Mouse (Mus musculus): ENCODE measurements around the gene Rnf215.
A peak's percentile ranks its signal among the peaks of the same experiment; 100 is the strongest.
"Not testable (repeated sequence)": the region's sequence is repeated elsewhere in the genome, so short reads cannot be mapped to it uniquely, and the experiment has no call there.

Rnf215 gene

DNA sequence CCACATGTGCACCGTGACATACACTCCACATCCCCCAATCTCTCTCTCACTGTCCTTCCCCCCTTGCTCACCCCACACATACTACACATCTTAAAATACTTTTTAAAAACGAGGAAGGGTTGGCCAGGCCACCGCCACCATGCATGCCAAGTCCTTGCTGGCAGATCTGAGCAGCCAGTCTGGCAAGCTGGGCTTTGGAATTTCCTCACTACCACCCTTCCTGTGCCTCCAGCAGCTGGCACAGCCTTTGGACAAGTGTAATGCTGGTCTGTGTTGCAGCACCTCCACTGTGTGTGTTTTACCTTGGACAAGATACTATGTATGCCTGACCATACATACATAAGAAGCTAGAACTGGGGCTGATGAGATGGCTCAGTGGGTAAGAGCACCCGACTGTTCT lies 21.5 kb upstream of the Rnf215 start:
- DNase-seq (ENCODE audit: low spot score in 2 of 2) = no peak

DNA sequence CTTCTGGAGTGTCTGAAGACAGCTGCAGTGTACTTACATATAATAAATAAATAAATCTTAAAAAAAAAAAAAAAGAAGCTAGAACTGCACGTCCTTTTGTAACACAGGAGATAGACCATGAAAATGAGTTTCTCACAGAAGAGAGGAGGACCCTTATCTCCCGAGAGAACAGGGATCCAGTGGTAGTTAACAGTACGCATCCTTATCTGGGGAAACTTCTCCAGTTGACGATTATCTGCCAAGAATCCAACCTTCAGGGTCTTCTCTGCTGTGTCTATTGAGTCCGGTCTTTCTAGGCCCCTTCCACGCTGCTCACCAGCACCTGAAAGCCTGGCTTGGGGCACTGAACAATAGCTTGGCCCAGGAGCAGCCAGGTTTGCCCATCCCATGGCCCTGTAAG lies 21.0 kb upstream of the Rnf215 start:
- no peak for DNase-seq (ENCODE audit: low spot score in 2 of 2)

DNA sequence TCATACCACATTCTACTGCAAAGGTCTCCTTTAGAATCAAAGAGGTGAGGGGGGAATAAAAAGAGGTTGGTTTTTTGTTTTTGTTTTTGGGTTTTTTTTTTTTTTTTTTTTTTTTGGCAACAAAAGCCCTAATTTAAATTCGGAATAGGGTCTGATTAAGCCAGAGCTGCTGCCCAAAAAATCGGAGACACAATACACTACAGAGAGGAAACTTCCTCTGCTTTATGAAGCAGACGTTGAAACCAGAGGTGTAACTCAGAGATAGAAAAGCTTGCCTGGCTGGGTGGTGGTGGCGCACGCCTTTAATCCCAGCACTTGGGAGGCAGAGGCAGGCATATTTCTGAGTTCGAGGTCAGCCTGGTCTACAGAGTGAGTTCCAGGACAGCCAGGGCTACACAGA lies 20.5 kb upstream of the Rnf215 start:
- not testable (repeated sequence) for DNase-seq (ENCODE audit: low spot score in 2 of 2)

DNA sequence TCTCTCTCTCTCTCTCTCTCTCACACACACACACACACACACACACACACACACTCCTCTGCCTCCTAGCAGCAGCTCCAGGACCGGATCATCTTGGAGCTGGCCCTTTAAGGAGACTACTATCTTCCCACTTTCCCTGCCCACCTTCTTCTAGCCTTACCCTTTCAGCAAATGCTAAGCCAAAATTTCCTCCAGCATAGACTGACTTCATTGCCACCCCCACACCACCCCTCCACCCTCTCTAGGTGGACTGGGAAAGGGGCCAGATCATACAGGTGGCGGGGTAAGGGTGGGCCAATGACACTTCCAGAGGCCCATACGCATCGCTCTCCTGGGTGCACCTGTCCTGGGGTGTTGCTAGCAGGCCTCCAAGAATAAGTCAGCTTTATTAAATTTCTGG lies 19.6 kb upstream of the Rnf215 start:
- no peak for DNase-seq (ENCODE audit: low spot score in 2 of 2)

DNA sequence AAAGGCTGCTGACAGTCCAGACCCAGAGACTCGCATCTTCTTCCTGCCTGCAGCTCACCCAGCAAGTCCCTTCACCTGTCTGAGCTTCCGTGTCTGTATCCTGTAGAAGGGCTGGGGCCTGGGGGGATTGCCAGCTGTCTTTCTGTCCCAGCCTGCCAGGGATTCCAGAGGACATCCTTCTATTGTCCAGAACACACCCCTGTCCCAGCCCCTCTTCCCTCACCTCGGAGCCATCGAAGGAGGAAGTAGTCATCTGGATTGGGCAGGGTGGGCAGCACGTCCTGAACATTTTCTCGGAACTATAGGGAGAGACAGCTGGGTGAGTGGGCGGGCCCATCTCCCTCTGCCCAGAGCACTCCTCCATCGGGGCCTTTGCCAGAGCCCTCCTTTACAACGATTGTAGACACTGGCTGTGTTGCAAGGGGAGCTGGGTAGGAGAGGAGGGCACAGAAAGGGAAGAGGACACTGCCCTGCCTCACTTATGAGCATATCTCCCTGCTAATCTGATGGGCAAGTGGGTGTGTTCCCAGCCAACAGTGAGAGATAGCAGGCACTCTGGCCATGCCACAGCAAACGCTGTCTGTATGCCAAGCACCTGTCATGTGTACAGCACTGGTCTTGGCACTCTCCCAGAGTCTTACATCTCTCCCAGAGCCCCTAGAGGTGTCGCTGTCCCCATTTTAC lies 18.4 kb upstream of the Rnf215 start:
- DNase-seq (ENCODE audit: low spot score in 2 of 2) = no peak

DNA sequence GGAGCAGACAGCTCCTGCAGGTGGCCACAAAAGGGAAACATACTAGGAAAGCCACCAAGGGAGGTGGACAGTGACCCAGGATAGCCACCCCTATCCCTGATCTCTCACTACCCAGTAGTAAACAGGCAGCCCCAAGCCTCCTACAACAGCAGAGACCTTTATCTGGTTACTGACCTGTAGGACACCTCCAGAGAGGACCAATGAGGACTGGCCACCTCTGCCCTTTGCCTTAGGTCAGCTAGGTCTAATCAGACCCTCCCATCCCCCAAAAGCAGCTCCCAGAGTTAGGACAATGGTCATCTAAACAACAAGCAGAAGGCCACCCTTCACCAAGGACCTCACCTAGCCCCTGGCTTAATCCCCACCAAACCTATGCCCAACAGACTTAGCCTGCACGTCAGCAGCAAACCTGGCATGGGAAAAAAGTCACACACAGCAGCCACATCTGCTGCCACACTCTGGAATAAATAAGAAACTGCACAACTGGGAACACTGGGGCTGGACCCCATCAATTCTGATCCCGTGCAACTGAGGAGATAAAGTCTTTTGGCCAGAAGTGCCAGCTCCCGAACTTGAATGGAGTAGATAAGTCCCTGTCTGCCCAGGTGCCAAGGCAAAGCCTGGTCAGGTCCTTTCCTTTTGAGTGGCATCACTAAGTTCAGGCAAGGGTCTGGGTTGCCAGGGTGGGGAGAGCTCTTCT lies 17.5 kb upstream of the Rnf215 start:
- no peak for DNase-seq (ENCODE audit: low spot score in 2 of 2)

DNA sequence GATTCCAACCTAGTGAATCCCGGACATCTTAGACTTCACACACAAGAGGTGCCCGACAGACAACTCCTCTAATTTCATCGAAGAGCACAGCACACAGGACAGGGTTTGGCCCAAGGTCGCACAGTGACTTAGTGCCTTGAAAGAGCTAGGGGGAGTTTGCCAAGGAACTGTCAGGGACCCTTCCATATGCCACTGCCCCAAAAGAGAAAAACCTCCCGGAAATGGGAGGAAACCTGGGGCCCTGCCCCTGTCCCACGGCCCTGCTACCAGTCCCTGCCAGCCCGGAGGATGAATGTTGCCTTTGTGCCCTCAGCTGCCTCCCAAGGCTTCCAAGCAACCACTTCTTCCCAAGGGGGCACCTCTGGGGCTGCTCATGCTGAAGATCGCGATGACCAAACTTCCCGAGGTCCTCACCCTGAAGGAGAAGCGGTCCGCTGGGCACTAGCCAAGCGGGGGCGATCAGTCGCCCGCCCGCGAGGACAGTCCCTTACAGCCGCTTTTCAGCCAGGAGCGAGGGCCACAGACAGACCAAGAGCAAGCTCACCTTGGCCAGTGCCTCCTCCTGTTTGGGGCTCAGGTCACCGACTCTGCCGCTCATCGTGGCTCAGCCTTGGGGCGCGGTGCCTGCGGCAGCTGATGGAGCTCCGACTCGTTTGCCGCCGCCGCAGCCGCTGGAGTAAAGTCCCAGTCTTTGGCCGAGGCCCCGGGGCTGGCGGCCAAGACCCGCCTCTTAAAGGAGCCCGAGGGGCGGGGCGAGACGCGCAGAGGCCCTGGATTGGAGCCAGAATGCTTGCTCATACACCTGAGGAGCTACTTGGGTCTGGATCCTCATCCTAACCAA lies 16.7 kb upstream of the Rnf215 start:
- peak; percentile 60 to 74 for DNase-seq (ENCODE audit: low spot score in 2 of 2)

DNA sequence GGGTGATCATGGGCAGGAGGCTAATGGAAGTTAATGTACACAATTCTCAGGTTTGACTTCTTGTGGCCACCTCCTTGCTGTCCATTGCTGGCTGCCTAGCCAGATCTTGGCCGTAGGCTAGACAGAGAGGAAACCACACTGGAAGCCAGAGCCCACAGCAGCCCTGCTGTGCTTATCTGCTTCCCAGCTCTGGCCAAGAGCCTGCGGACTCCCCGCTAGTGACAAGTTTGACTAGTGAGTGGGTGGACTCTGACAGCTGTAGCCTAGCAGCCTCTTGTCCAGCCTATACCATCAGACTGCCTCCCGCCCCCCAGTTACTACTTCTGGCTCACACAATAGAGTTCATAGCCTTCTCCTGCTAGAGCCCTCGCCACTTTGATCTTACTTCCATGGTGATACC lies 15.4 kb upstream of the Rnf215 start:
- DNase-seq (ENCODE audit: low spot score in 2 of 2) = no peak

DNA sequence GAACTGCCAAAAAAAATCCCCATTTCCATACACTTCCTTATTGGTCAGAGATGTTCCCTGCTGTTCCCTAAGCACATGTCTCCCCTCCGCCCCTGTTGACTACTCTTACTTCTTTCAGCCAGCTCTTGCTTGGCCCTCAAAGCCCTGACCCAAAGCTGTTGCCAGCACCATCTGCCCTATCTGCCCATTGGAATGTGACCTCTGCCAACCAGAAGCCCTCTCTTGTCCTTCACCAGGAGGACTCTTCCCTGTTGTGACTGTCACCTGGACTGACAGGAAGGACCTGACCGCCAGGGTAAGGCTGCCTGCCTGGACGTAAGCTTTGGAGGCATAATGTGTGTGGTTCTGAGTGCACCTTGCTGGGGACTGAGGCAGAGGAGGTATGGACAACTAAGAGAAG lies 13.3 kb upstream of the Rnf215 start:
- DNase-seq (ENCODE audit: low spot score in 2 of 2) = no peak

DNA sequence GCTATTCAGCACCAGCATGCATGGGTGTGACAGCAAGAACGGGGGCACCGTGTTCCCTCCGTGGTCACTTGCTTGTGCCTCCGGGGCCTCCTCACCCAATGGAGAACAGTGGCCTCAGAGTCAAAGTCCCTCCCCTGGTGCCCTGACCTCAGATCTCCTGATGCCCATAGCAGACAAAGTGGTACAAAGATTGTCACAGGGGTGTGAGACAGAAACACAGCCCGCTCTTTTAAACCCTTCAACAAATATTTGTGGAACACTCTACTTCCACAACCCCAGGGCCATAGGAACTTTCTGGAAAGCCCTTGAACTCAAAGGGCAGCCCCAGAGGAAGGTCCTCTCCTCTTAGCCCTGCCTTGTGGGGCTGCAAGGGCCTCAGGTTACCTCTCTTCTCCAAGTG lies 12.8 kb upstream of the Rnf215 start:
- no peak for DNase-seq (ENCODE audit: low spot score in 2 of 2)

DNA sequence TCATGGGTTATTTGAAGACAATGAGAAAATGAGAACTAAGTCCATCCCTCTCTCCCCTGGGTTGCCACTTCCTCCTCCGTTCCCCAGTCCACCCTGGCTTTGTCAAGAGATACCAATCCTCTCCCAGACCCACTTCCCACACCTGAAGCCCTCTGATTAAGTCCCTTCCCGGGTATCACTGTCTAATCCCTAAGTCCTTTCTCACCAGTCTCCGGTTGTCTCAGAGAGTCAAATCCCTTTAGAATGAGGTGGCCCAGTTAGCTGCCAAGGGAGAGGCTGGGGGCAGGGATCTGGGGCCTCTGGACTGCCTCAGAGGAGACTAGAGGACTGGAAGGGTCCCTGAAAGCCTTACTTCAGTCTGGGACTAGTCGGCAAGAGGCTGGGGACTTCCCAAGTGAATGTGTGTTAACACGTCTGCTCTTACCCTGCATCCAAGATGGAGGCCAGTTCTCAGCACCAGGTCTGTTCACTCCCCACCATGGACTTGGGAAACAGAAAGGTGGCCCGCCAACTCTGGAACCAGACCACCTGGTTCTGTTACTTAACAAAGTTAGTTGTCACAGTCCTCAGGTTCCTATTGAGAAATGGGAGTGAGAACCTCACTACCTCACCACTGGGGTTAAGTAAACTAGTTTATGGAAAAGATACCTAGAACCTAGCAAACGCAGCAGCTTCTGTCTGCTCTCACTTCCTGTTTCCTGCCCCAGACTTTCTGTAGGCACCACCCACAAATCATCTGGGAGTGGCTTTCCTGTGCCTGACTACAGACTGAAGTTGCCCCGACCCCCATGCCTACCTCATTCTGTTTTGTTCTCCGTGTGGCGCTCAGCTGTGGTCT lies 12.0 kb upstream of the Rnf215 start, which contains the start of gene Sec14l2:
TSS of gene Sec14l2 (minus strand) at position 674 of the 838 bp plus-strand sequence.
- DNase-seq (ENCODE audit: low spot score in 2 of 2) = no peak

DNA sequence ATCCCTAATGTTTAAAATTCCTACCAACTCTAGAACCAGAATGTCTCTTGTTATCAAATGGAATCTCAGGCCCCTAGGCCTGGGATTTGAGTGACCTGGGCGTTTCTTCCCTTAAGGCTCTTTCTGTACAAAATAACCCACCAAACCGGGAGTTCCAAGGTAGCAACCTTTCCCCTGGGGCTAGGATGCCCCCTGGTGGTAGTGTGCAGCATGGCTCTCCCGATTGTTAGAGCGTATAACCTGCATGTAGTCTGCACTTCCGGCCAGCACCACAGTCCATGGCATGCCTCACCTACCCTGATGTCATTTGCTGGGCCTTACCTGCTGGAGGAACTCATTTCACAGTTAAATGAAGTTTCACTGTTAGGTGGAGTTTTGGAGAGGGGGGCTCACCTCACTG lies 11.1 kb upstream of the Rnf215 start:
- no peak for DNase-seq (ENCODE audit: low spot score in 2 of 2)

DNA sequence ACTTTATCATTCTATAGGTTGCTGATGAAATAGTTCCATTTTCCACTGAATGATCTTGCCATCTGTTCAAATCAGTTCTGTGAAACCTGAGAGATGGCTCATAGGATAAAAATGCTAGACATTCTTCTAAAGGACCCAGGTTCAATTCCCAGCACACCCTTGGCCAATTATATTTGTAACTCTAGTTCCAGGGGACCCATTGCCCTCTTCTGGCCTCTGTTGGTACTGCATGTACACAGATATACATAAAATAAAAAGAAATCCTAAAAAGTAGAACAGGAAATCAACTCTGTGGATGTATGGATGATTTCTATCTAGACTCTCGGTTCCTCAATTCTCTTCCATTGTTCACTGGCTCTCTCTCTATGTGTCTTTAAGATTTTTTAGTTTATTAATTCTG lies 7.9 kb upstream of the Rnf215 start:
- no peak for DNase-seq (ENCODE audit: low spot score in 2 of 2)

DNA sequence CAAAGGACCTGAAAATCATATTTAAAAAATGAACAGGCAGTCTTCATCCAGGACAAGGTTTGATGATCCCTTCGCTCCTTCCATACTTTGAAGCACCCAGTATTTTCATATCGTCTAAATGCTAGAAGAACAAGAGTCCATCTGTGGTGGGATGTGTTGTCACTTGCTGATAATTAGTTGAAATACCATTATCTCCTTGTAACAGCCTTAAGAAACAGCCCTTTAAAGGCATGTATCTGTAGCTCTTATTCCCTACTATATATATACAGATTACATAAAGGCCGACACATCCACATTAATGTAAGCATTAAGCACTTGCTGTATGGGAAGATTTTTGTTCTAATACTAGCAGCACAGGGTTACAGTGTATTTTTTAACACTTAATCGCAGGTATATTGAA lies 6.5 kb upstream of the Rnf215 start:
- not testable (repeated sequence) for DNase-seq (ENCODE audit: low spot score in 2 of 2)

DNA sequence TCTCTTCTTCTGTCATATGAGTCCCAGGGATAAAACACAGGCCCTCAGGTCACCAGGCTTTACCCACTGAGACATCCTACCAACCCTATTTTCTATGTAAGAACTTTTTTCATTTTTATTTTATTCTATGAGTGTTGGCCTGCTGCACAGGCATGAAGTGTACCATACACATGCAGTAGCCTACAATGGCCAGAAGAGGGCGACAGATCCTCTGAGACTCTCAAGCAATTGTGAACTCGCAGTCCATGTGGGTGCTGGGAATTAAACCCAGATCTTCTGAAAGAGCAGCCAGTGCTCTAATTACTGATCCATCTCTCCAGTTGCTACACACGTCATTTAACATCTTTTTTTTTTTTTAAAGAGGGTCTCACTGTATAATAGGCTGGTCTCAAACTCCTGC lies 1.6 kb upstream of the Rnf215 start:
- DNase-seq (ENCODE audit: low spot score in 2 of 2) = no peak

DNA sequence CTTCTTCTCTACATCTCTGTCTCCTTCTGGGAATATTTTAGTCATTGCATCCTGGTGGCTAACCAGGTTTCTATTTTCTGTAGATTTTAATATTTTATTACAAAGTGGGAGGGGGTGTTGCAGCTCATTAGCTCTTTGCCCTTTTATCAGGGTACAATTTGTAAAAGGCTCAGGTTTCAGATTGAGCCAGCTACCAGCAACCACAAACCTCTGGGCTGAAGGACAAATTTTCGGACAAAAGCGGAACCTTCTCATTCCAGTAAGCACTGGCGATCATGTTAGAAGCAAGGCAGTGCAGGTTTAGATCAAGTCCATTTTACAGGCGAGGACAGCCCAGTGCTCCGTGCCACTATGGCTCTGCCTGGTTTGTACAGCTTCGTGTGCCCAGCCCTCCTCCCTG lies 602 bp upstream of the Rnf215 start:
- no peak for DNase-seq (ENCODE audit: low spot score in 2 of 2)

DNA sequence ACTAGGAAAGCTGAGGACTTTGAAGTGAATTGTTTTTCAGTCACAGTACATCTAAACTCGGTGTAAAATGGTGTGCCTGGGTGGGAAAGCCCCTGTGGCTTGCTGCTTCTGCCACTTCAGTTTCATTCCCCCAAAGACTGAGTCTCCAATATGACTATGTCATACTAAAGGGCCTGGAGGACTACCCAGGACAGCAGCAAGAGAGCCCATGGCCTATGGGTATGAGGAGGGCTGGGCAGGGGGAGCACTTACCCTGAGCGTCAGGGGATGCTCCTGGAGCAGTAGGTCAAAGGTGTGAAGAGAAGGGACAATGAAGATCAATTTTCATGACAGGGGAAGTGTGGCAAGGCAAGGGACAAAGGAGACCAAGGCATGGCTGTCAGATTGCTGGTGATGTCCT lies 4.0 kb downstream of the Rnf215 start:
- no peak for DNase-seq (ENCODE audit: low spot score in 2 of 2)

DNA sequence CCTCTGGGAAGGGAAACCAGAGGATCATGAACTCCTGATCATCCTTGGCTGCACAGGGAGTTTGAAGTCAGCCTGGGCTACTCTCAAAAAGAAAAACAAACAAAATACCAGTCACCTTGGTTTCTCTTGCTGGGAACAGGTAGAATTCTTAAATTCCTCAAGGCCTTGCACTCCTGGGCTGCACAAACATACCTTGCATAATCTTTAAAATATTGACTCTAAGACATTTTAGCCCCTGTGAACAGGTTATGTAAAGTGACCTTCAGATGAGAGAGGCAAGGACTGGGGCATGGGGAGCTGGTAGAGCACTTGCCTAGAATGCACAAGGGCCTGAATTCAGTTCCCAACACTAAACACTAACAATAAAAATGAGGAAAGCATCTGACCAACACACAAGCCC lies 6.5 kb downstream of the Rnf215 start:
- no peak for DNase-seq (ENCODE audit: low spot score in 2 of 2)

DNA sequence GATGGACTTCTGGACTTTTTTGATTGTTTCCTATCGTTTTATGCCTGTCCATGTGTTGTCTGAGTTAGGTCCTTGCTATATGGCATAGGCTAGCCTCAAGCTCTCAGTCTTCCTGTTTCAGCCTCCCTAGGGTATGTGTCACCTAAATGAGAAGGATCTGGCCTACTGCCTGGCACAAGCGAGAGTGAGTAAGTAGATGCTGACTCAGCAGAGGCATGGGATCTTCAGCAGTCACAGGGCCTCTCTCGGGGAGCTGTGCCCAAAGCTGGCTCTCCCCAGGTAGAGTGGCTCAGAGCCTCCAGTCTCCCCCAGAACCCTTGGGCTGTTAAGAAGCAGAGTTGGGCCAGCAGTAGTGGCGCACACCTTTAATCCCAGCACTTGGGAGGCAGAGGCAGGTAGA lies 7.3 kb downstream of the Rnf215 start:
- DNase-seq (ENCODE audit: low spot score in 2 of 2) = no peak

DNA sequence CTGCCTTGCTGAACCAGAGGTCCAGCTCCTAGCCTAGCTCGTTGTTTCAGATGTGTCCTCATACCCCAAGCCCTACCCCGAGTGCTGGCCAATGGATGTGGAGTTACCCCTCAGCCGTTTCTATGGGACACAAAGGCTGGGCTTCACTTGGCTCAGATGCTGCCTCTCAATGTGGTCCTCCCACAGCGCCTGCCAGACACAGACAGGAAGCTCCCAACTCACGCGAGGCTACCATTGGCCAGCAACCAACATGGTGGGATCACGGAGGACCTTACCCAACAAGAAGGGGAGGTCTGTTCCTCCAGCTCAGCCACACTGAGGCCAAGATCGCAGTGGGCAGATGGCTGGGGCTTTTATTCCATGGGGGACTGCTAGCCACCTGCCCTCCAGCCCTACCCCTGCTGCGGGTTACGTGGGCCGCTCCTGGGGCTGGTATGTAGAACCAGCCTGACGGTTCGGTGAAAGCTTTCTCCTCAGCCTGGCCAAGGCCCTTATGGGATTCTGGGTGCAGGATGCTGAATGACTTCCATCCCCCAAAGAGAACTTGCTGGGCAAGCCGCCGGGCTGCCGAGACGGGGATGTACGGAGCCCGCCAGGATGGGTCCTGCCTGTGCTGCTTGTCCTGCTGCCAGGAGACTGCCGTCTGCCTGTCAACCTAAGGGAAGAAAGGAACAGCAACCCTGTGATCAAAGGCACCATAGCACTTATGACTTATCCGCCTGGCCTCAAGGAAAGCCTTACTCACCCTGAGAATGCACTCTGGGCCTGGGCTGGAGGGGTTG lies 8.5 kb downstream of the Rnf215 start:
- no peak for DNase-seq (ENCODE audit: low spot score in 2 of 2)

DNA sequence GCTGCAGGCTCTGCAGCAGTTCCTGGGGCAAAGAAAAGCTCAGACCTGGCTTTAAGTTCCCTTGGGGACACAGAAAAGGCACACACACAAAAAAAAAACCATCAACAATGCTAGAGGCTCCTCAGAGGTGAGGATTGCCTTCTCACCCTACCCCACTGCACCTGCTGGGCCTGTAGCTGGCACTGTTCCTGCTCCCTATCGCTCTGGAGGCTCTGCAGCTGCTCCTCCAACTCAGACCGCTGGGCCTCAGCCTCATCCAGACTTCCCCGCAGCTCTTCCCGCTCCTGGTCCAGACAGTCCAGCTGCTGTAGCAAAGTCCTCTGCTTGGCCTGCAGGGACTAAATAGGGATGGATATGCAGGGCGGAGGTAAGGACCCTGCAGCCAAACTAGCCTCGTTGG lies 11.4 kb downstream of the Rnf215 start:
- DNase-seq (ENCODE audit: low spot score in 2 of 2) = no peak
